Mouse (Mus musculus) kidney, adult 2 months (tissue): ENCODE results near the gene Lhfp.

Experiments
- CTCF ChIP-seq: fragments of 200-500 bp; conservative IDR thresholded peaks from 2 replicates; pipeline ENCODE4 v1.5.1; 2011; ENCODE audit warnings: low read depth, mild to moderate bottlenecking, control low read depth, low read length, moderate library complexity, mixed read lengths; ENCODE audit not compliant: insufficient read depth, insufficient read length
- POLR2A ChIP-seq: fragments of 200-500 bp; IDR thresholded peaks from one replicate; pipeline ENCODE4 v1.6.1; 2011; ENCODE audit warnings: low read depth, low read length, control low read depth

DNA sequence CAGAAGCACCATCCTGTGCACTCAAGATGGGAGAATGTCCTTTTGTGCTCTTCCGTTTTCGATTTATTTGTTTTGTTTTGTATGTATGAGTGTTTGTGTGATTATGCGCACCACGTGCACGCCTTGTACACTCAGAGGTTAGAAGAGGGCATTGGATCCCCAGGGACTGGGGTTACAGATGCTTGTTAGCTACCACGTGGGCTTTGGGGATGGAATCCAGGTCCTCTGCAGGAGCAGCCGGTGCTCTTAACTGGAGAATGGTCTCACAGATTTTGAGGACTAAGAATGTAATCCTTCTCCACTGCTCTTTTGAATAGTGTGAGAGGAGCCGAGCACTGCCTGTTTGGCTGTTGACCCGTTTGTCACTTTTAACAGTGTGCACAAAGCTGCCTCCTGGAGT, 101.2 kb downstream of the Lhfp start:
- no peak for TF ChIP-seq POLR2A
- no peak for TF ChIP-seq CTCF
